Mouse (Mus musculus): ENCODE results near the gene Ccdc144b. TPM values are rescaled to one million over a fixed set of nuclear protein-coding genes. Genes with fewer than 3 reads are reported as not detected.
A peak's percentile ranks its signal among the peaks of the same experiment; 100 is the strongest.

Gene Ccdc144b
- not detected for total RNA-seq (2021)
- long read RNA-seq, experiment 1 = 0 reads
- long read RNA-seq, experiment 2 = 0 reads

- DNase-seq (ENCODE audit: low spot score) = no peak
Measured at GRCm38 (mm10) chr3:36053447-36053846, at the start of gene Ccdc144b. Gene Ccdc144b (minus strand): TSS chr3:36053547.

- no peak for DNase-seq (ENCODE audit: low spot score)
Measured at GRCm38 (mm10) chr3:36095371-36095770, 42.0 kb upstream of the Ccdc144b start.

DNA sequence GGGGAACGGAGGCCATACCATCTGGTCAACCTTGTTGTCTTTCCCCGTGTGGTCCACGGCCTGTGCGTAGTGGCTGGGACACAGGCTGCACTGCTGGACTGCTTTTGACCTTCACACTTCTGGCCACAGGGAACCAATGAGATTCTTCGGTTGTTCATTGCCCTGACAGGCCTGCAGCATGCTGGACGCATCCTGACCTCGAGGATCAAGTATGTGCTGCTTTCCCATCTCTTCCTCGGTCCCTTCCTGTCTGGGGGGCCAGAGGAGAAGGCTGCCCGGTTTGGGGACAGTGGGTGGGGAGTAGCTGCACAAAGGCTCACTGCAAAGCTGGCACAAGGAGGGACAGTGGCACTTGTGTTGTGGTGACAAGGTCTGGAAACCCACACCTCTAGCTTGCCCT lies 34.2 kb upstream of the Ccdc144b start:
- DNase-seq (ENCODE audit: low spot score) = no peak

DNA sequence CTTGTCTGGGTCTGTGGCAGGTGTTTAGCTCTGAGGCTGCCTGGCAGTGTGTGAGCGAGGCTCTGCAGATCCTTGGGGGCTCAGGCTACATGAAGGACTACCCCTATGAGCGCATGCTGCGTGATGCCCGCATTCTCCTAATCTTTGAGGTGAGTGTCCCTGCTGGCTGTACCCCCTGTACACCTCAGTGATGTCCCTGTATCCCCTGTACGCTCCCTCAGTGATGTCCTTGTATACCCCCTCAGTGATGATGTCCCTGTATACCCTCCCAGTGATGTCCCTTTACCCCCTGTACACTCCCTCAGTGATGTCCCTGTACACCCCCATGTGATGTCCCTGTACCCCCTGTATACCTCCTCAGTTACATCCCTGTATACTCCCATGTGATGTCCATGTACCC lies 32.0 kb upstream of the Ccdc144b start:
- no peak for DNase-seq (ENCODE audit: low spot score)

GRCm38 (mm10) chr3:36083381-36083780 lies 30.0 kb upstream of the Ccdc144b start:
- no peak for DNase-seq (ENCODE audit: low spot score)

DNA sequence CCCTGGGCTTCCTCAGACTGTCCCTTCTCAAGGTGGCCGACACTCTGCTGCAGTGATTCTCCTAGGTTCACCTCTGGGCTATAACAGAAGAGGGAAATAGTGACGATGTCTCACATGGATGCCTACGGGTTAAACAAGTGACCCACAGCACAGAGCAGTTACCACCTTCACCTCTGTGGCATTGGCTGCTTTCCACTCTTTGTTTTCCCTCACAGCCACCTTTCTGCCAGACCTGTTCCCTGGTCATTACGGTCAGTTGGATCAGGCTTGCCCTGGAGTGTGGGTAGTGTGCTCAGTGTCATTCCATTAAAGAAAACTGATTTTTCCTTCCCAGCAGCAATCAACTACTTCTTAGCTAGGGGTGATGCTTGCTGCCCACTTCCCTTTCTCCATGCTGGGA lies 29.5 kb upstream of the Ccdc144b start:
- DNase-seq (ENCODE audit: low spot score) = no peak

- no peak for DNase-seq (ENCODE audit: low spot score)
Measured at GRCm38 (mm10) chr3:36080741-36081140, 27.4 kb upstream of the Ccdc144b start.

- no peak for DNase-seq (ENCODE audit: low spot score)
Measured at GRCm38 (mm10) chr3:36079886-36080285, 26.5 kb upstream of the Ccdc144b start.

DNA sequence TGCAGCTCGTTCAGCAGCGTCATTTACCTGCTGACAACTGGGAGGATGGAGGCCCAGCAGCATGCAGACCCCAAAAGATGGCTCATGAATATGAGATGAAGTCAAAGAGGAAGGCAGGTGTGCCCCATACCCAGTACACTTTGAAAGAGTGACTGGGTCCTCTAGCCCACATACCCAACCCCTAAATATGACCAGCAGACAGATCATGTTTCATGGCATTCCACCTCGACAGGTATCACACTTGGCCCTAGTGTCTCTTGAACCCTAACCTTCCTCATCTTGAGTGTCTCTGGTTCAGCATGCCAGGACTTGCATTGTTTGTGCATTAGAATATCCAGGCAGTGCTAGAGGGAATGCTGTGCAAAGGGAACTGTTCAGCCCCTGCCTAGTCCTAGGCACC lies 24.0 kb upstream of the Ccdc144b start:
- DNase-seq (ENCODE audit: low spot score) = no peak

GRCm38 (mm10) chr3:36075466-36075865 lies 22.1 kb upstream of the Ccdc144b start:
- no peak for DNase-seq (ENCODE audit: low spot score)

- DNase-seq (ENCODE audit: low spot score) = no peak
Measured at GRCm38 (mm10) chr3:36074231-36074630, 20.9 kb upstream of the Ccdc144b start.

GRCm38 (mm10) chr3:36071047-36071446 lies 17.7 kb upstream of the Ccdc144b start:
- no peak for DNase-seq (ENCODE audit: low spot score)

- no peak for DNase-seq (ENCODE audit: low spot score)
Measured at GRCm38 (mm10) chr3:36070436-36070835, 17.1 kb upstream of the Ccdc144b start.

- DNase-seq (ENCODE audit: low spot score) = no peak
Measured at GRCm38 (mm10) chr3:36067731-36068130, 14.4 kb upstream of the Ccdc144b start.

DNA sequence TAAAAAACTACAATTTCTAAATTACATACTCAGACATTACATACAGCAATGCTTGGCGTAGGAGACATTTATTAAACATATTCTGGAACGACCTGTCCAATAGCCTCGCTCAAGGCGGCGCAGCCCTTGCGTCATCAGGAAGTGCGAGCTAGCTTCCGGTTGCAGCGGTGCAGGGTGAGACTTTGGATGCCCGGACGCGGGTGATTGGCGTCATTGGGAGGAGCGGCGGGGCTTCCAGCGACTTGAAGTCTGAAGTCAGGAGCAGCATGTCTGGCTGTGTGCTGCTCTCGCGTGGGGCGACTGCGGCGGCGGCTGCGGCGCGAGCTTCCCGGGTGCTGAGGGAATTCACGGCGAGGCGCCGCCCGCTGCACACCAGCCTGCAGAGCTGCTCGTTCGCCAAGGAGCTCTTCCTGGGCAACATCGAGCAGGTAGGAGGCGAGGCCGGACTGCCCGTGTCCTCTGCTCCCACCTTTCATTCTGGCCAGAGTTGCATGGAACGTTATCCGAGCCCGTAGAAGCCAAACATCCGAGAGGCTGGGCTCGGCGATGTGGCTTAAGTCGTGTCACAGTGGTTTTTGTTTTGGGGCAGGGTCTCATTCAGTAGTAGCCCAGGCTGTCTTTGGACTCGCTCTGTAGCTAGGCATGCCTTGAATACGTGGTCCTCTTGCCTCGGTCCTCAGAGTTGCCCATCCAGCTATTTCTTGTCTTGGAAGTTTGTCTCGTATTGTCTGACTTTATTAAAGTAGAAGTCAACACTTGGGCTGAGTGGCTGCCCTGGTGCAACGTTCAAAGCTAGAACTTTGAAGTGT lies 12.7 kb upstream of the Ccdc144b start, which contains the start of gene Acad9:
TSS of gene Acad9 (plus strand) at position 137 of the 809 bp plus-strand sequence.
- DNase-seq (ENCODE audit: low spot score) = peak; percentile 91

- DNase-seq (ENCODE audit: low spot score) = no peak
Measured at GRCm38 (mm10) chr3:36065166-36065565, 11.8 kb upstream of the Ccdc144b start.

- no peak for DNase-seq (ENCODE audit: low spot score)
Measured at GRCm38 (mm10) chr3:36064592-36065061, 11.3 kb upstream of the Ccdc144b start.

DNA sequence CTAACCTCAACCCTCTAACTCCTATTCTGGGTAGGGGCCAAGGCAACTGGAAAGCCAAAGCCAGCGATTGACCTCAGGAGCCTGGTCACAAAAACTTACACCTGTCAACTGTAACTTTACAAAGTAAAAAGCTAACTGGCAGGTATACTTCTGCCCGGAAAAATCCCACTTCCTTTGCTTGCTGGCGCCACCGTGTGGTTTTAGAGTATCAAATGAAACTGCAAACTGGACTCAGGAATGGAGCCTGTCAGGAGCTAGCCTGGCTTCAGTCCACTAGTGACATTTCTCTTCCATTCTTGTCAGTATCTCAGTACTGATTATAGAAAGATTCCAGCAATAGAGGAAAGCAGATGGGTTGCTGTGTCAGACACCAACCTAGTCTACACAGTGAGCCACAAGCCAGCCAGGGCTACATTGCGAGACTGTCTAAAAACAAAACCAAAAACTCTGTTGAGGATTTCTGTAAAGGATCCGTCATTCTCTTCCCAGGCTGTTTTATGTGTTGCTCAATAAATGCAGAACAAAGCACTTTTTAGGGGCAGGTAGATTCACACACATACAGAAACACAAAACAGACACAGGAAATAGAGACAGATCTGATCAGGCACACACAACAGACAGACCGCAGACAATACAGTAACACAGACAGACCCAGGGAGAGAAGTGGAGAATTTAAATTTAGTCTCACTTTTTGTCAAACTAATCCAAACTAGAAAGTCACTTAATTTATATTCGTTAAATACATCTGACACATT lies 6.9 kb upstream of the Ccdc144b start:
- DNase-seq (ENCODE audit: low spot score) = peak; percentile 52

- DNase-seq (ENCODE audit: low spot score) = no peak
Measured at GRCm38 (mm10) chr3:36049106-36049505, 4.2 kb downstream of the Ccdc144b start.

- DNase-seq (ENCODE audit: low spot score) = no peak
Measured at GRCm38 (mm10) chr3:36045086-36045485, 8.3 kb downstream of the Ccdc144b start.

DNA sequence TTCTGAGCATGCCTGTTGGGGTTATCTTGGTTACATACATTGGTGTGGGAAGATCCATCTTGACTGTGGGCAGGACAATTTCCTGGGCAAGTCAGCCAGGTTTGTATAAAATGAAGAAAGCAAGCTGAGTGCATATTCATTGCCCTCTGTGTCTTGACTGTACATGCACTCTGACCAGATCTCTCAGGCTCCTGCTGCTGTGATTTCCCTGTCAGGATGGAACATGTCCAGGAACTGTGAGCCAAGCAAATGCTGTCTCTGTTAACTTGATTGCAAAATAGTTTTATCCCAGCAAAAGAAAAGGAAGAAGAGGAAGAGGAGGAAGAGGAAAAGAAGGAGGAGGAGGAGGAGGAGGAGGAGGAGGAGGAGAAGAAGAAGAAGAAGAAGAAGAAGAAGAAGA lies 8.8 kb downstream of the Ccdc144b start:
- DNase-seq (ENCODE audit: low spot score) = no peak

GRCm38 (mm10) chr3:36031740-36032510 lies 21.4 kb downstream of the Ccdc144b start:
- DNase-seq (ENCODE audit: low spot score) = no peak

Measured in gastrocnemius, adult 18-20 months (tissue).